Mouse (Mus musculus): ENCODE measurements at regions not wholly inside any gene's neighbourhood (a gene's known extent, or its start where the extent isn't known, plus 50 kb on each side); places are given as distances from the start of the nearest gene placed in this dataset.

DNA sequence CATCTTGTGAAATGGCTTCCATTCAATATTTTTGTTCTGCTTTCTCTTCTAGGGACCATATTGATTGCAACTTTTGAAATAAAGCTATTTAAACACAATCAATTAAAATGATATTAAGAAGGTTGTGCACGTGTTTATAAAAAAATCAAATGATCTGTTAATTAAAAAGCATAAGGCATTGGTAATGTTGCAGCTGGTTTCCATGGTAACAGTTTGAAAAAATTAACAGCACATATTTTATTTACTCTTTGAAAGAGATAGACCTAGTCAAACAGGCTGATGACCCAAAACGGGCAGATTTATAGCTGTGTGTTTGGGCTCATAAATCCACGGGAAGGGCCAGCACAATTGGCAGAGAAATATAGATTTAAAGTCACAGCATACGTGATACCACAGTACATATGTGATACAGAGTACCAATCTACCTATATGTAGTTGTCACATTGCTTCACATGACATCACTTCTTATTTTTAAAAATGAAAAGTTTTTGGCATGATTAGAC lies 260.6 kb upstream of the Nrip1 start:
- TF ChIP-seq MYOG (IDR thresholded peaks at IDR 0.05; ENCODE audit: control insufficient read depth in 1 of 3, insufficient read depth in 1 of 3, insufficient read length in 2 of 3, low read depth in 2 of 3) (no peak), POLR2AphosphoS2 (IDR thresholded peaks at IDR 0.05; ENCODE audit: insufficient read length, low read depth) (no peak), POLR2A (IDR thresholded peaks at IDR 0.05; ENCODE audit: insufficient read length, low read depth) (no peak), E2F4 (IDR thresholded peaks at IDR 0.05; ENCODE audit: insufficient read depth) (no peak), MYOD1 (IDR thresholded peaks at IDR 0.05; ENCODE audit: control insufficient read depth in 1 of 3, insufficient read length in 2 of 3, low read depth in 2 of 3) (no peak), TCF12 (IDR thresholded peaks at IDR 0.05; ENCODE audit: insufficient read depth, poor library complexity, severe bottlenecking) (no peak), USF1 (IDR thresholded peaks at IDR 0.05; ENCODE audit: low read depth) (no peak)

All from myocyte (in vitro differentiated cells).